Mouse (Mus musculus): ENCODE measurements around the gene Plac1.

- TF ChIP-seq CTCF (IDR thresholded peaks at IDR 0.05; ENCODE audit: borderline replicate concordance, insufficient read depth, low read depth, low read length) (no peak), POLR2A (IDR thresholded peaks at IDR 0.05; ENCODE audit: borderline replicate concordance, insufficient read depth, low read length) (no peak)
Measured at GRCm38 (mm10) chrX:53050353-53050752, 189.6 kb downstream of the Plac1 start.
